Mouse (Mus musculus): ENCODE measurements around the gene Il22ra1. TPM values are rescaled to one million over a fixed set of nuclear protein-coding genes. Genes with fewer than 3 reads are reported as not detected.

The Il22ra1 gene
- polyA plus RNA-seq, 1 experiment from 2014 or later: not detected

DNA sequence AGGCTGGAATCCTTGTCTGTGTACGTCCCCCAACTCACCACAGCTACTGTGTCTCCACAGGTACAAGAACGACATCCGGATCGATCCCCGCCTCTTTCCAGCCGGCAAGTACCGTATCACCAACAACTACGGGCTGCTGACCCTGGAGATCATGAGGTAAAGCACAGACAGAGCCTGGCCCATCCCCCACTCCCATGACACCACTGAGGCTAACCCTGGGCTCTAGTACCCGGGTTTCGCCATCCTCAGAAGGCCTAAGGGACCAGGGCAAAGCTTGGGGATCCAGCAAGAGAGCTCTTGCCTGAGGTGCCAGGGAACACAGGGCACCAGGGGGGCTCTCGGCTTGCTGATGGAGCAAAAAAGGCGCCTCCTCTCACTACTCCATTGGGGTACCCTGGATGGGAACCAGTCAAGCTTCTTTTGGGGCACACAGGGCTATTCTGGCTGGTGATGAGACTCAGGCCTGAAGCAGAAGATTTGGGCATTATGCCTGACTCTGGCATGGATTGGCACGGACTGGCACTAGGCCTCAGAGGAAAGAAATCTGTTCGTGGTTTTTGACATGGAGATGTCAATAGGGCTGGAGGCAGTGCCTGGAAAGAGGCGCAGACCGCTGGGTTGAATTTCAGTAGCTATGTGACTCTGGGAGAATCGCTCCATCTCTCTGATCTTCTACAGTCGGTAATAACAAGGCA, 42.8 kb downstream of the Il22ra1 start:
- Histone ChIP-seq H3K36me3 (ENCODE audit: control insufficient read depth, insufficient read depth, low read length) (no peaks in the 10 kb centered on the region), H3K27ac (replicated peaks; ENCODE audit: low read depth, low read length) (no peak overlapping the region), H3K4me2 (ENCODE audit: low read length) (no peak overlapping the region), H3K4me1 (ENCODE audit: control insufficient read depth, insufficient read depth, low read length) (no peaks in the 10 kb centered on the region), H3K27me3 (ENCODE audit: control insufficient read depth, insufficient read depth, low read length) (no peaks in the 10 kb centered on the region), H3K9ac (replicated peaks; ENCODE audit: low read length) (no peak overlapping the region), H3K9me3 (ENCODE audit: control insufficient read depth, low read length) (no peaks in the 10 kb centered on the region), H3K4me3 (replicated peaks; ENCODE audit: low read depth, low read length) (no peak overlapping the region)
- DNase-seq (no peak), ATAC-seq (ENCODE audit: low FRiP score, low TSS enrichment) (no peak)
- 84% methylated on average over 18 of the region's 18 CpGs for WGBS

DNA sequence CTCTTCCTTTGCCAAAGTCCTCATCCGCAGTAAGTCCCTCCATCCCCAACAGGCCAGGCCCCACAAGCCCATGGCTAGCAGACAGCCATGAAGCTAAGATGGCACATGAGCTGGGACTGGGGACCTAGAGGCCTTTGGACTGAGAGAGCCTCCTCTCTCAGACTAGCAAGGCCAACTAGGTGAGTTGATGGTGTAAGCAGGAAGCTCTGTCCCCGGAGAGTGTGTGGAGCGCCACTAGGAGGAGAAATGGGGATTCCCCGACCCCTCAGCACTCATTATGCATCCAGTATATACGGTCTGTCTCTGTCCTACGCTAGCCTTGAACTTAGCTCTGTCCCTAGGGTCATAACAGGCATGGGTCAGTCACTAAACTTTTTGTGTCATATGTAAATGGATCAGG, 43.6 kb downstream of the Il22ra1 start:
- Histone ChIP-seq H3K4me1 (ENCODE audit: control insufficient read depth, insufficient read depth, low read length) (no peaks in the 10 kb centered on the region), H3K27ac (replicated peaks; ENCODE audit: low read depth, low read length) (no peak overlapping the region), H3K4me2 (ENCODE audit: low read length) (no peak overlapping the region), H3K9me3 (ENCODE audit: control insufficient read depth, low read length) (no peaks in the 10 kb centered on the region), H3K4me3 (replicated peaks; ENCODE audit: low read depth, low read length) (no peak overlapping the region), H3K36me3 (ENCODE audit: control insufficient read depth, insufficient read depth, low read length) (no peaks in the 10 kb centered on the region), H3K27me3 (ENCODE audit: control insufficient read depth, insufficient read depth, low read length) (no peaks in the 10 kb centered on the region), H3K9ac (replicated peaks; ENCODE audit: low read length) (no peak overlapping the region)
- 81% methylated on average over 6 of the region's 6 CpGs for WGBS
- DNase-seq: no peak
- ATAC-seq (ENCODE audit: low FRiP score, low TSS enrichment): no peak

DNA sequence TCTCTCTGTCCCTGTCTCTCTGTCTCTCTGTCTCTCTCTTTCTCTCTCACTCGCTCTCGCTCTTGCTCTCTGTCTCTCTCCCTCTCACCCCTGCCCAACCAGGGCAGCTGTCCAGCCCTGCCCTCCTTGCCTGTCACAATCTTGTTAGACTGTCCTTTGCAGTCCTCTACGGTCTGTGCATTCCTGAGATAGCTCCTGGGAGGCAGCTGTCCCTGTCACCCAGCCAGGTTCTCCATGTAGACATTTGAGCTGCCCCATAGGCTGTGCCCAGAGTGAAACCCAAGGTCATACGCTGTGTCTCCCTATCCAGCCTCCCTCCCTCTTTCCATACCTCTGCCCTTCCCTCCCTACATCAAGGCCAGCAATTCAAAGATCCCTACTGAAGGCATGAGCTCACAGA, 44.7 kb downstream of the Il22ra1 start:
- H3K27me3 ChIP-seq (ENCODE audit: control insufficient read depth, insufficient read depth, low read length): no peaks in the 10 kb centered on the region
- no peaks in the 10 kb centered on the region for H3K36me3 ChIP-seq (ENCODE audit: control insufficient read depth, insufficient read depth, low read length)
- DNase-seq (no peak), ATAC-seq (ENCODE audit: low FRiP score, low TSS enrichment) (no peak)
- H3K9me3 ChIP-seq (ENCODE audit: control insufficient read depth, low read length): no peaks in the 10 kb centered on the region
- H3K27ac ChIP-seq (replicated peaks; ENCODE audit: low read depth, low read length): no peak overlapping the region
- H3K4me1 ChIP-seq (ENCODE audit: control insufficient read depth, insufficient read depth, low read length): no peaks in the 10 kb centered on the region
- no peak overlapping the region for H3K9ac ChIP-seq (replicated peaks; ENCODE audit: low read length)
- no peak overlapping the region for H3K4me2 ChIP-seq (ENCODE audit: low read length)
- no peak overlapping the region for H3K4me3 ChIP-seq (replicated peaks; ENCODE audit: low read depth, low read length)
- 71% methylated on average over 4 of the region's 4 CpGs for WGBS

DNA sequence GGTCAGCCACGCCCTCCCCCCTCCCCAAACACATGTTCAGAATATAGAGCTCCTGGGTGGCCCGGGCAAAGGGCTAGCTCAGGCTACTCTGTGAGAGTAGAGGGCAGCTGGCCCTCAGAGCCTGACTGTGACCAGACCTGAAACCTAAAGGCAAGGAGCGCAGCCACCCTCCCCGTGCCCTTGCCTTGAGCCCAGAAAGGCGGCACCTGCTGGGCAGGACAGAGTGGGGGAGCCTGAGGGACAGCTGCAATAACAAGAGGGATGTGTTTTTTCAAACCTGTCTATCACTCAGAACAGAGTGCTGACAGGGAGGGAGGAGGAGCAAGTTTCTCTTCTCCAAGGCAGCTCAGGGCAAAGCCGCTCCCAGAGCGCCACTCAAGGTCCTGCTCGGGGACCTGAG, 46.5 kb downstream of the Il22ra1 start:
- 62% methylated on average over 8 of the region's 8 CpGs for WGBS
- DNase-seq: no peak
- Histone ChIP-seq H3K4me2 (ENCODE audit: low read length) (no peak overlapping the region), H3K9ac (replicated peaks; ENCODE audit: low read length) (no peak overlapping the region), H3K36me3 (ENCODE audit: control insufficient read depth, insufficient read depth, low read length) (no peaks in the 10 kb centered on the region), H3K27me3 (ENCODE audit: control insufficient read depth, insufficient read depth, low read length) (no peaks in the 10 kb centered on the region), H3K4me3 (replicated peaks; ENCODE audit: low read depth, low read length) (no peak overlapping the region), H3K9me3 (ENCODE audit: control insufficient read depth, low read length) (no peaks in the 10 kb centered on the region), H3K27ac (replicated peaks; ENCODE audit: low read depth, low read length) (no peak overlapping the region), H3K4me1 (ENCODE audit: control insufficient read depth, insufficient read depth, low read length) (no peaks in the 10 kb centered on the region)
- ATAC-seq (ENCODE audit: low FRiP score, low TSS enrichment): no peak

DNA sequence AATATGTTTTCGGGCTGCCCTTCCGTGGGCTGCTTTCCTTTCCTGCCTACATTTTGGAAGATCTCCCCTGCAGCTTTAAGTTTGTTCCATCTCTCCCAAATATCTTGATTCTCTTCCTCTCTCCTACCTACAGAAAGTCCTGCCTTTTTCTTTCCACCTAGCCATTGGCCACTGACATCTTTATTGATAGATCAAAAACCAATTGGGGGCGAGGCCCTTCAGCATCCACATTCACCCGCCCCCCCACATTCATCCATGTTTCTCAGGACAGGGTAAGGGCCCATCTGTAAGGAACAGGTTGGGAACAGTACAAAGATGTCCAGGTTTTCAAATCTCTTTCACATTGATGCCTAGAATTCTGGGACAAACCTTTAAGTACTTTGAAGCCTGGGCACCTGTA, 48.9 kb downstream of the Il22ra1 start:
- no peak for ATAC-seq (ENCODE audit: low FRiP score, low TSS enrichment)
- H3K9me3 ChIP-seq (ENCODE audit: control insufficient read depth, low read length): no peaks in the 10 kb centered on the region
- no peaks in the 10 kb centered on the region for H3K27me3 ChIP-seq (ENCODE audit: control insufficient read depth, insufficient read depth, low read length)
- 87% methylated on average over 4 of the region's 4 CpGs for WGBS
- H3K9ac ChIP-seq (replicated peaks; ENCODE audit: low read length): no peak overlapping the region
- H3K27ac ChIP-seq (replicated peaks; ENCODE audit: low read depth, low read length): no peak overlapping the region
- H3K36me3 ChIP-seq (ENCODE audit: control insufficient read depth, insufficient read depth, low read length): no peaks in the 10 kb centered on the region
- no peaks in the 10 kb centered on the region for H3K4me1 ChIP-seq (ENCODE audit: control insufficient read depth, insufficient read depth, low read length)
- H3K4me3 ChIP-seq (replicated peaks; ENCODE audit: low read depth, low read length): no peak overlapping the region
- no peak for DNase-seq
- no peak overlapping the region for H3K4me2 ChIP-seq (ENCODE audit: low read length)

DNA sequence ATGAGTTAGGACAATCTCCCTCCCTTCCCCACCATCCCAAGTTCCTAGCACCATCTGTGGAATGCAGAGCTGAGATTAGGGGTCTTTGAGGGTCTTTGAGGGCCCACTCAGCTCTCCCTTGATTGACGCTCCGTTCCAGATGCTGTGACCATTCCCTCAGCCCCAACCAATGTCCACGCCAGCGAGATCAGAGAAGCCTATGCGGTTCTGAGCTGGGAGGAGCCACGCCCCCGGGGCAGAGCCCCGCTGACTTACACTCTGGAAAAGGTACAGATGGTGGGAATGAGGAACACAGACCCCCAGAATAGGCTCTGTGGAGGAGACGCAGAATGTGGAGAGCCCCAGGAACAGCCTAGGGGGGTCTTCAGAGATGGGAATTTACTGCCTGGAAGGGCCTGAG, 51.7 kb downstream of the Il22ra1 start:
- no peaks in the 10 kb centered on the region for H3K27me3 ChIP-seq (ENCODE audit: control insufficient read depth, insufficient read depth, low read length)
- H3K9me3 ChIP-seq (ENCODE audit: control insufficient read depth, low read length): no peaks in the 10 kb centered on the region
- H3K4me3 ChIP-seq (replicated peaks; ENCODE audit: low read depth, low read length): no peak overlapping the region
- H3K36me3 ChIP-seq (ENCODE audit: control insufficient read depth, insufficient read depth, low read length): no peaks in the 10 kb centered on the region
- no peak overlapping the region for H3K27ac ChIP-seq (replicated peaks; ENCODE audit: low read depth, low read length)
- no peak for ATAC-seq (ENCODE audit: low FRiP score, low TSS enrichment)
- no peak for DNase-seq
- no peak overlapping the region for H3K9ac ChIP-seq (replicated peaks; ENCODE audit: low read length)
- 76% methylated on average over 9 of the region's 9 CpGs for WGBS
- H3K4me1 ChIP-seq (ENCODE audit: control insufficient read depth, insufficient read depth, low read length): no peaks in the 10 kb centered on the region
- no peak overlapping the region for H3K4me2 ChIP-seq (ENCODE audit: low read length)

DNA sequence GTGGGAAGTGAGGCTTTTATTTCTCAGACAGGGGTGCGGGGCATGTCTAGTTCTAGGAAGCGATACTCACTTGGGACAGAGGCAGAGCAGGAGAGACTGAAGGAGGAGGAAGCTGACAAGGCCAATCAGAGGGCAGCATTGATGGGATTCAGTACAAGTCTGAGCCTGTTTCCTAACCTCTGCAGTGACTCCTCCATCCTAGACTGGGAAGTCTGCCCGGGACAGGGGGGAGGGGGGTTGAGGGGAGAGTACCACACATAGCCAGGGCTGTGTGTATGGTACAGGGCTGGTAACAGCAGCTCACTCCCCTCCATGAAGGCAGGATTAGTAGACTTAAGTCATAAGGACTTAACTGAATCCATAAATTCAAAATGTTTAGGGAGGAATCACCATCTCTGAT, 52.3 kb downstream of the Il22ra1 start:
- ATAC-seq (ENCODE audit: low FRiP score, low TSS enrichment) (no peak), DNase-seq (no peak)
- no peaks in the 10 kb centered on the region for H3K9me3 ChIP-seq (ENCODE audit: control insufficient read depth, low read length)
- no peaks in the 10 kb centered on the region for H3K36me3 ChIP-seq (ENCODE audit: control insufficient read depth, insufficient read depth, low read length)
- H3K4me1 ChIP-seq (ENCODE audit: control insufficient read depth, insufficient read depth, low read length): no peaks in the 10 kb centered on the region
- no peak overlapping the region for H3K4me2 ChIP-seq (ENCODE audit: low read length)
- no peak overlapping the region for H3K4me3 ChIP-seq (replicated peaks; ENCODE audit: low read depth, low read length)
- no peak overlapping the region for H3K27ac ChIP-seq (replicated peaks; ENCODE audit: low read depth, low read length)
- no peaks in the 10 kb centered on the region for H3K27me3 ChIP-seq (ENCODE audit: control insufficient read depth, insufficient read depth, low read length)
- WGBS: 82% methylated on average over 3 of the region's 3 CpGs
- no peak overlapping the region for H3K9ac ChIP-seq (replicated peaks; ENCODE audit: low read length)

DNA sequence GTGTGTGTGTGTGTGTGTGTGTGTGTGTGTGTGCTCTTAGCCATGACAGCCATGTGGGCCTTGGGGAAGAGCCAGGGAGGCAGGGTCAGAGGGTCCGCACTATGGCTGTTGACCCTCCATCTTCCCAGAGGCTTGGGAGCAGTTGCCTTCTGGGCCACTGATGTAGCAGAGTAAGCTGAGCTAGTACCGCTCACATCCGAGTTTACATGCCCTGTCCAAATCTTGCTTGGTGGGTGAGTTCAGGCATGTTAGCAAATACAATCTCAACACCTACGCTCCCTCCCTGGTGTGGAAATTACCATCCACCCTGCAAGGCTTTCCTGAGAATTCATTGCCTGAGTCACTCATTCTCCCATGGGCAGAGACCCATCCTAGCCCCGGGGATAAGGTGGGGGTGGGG, 53.3 kb downstream of the Il22ra1 start:
- H3K4me3 ChIP-seq (replicated peaks; ENCODE audit: low read depth, low read length): no peak overlapping the region
- no peak overlapping the region for H3K4me2 ChIP-seq (ENCODE audit: low read length)
- ATAC-seq (ENCODE audit: low FRiP score, low TSS enrichment) (no peak), DNase-seq (no peak)
- no peak overlapping the region for H3K27ac ChIP-seq (replicated peaks; ENCODE audit: low read depth, low read length)
- no peaks in the 10 kb centered on the region for H3K27me3 ChIP-seq (ENCODE audit: control insufficient read depth, insufficient read depth, low read length)
- no peaks in the 10 kb centered on the region for H3K9me3 ChIP-seq (ENCODE audit: control insufficient read depth, low read length)
- WGBS: 92% methylated on average over 5 of the region's 5 CpGs
- H3K36me3 ChIP-seq (ENCODE audit: control insufficient read depth, insufficient read depth, low read length): no peaks in the 10 kb centered on the region
- no peak overlapping the region for H3K9ac ChIP-seq (replicated peaks; ENCODE audit: low read length)
- H3K4me1 ChIP-seq (ENCODE audit: control insufficient read depth, insufficient read depth, low read length): no peaks in the 10 kb centered on the region

DNA sequence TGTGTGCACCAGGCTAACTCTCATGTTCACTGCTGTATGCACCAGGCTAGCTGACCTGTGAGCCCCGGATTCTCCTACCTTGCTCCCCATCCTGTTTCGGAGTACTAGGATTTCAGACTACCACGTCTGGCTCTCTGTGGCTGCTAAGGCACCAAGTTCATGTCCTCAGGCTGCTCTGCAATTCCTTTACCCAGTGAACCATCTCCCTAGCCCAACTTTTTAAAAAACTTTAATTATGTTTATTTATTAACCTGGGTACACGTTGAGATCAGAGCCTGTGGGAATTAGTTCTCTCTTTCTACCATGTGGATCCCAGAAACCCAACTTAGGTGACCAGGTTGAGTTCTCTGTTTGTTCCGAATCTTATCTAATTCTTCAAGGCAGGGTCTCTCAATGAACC, 58.6 kb downstream of the Il22ra1 start:
- WGBS: 85% methylated on average over 5 of the region's 5 CpGs
- no peak for DNase-seq
- H3K4me1 ChIP-seq (ENCODE audit: control insufficient read depth, insufficient read depth, low read length): no peaks in the 10 kb centered on the region
- no peak overlapping the region for H3K4me2 ChIP-seq (ENCODE audit: low read length)
- H3K36me3 ChIP-seq (ENCODE audit: control insufficient read depth, insufficient read depth, low read length): no peaks in the 10 kb centered on the region
- H3K27ac ChIP-seq (replicated peaks; ENCODE audit: low read depth, low read length): no peak overlapping the region
- no peak overlapping the region for H3K4me3 ChIP-seq (replicated peaks; ENCODE audit: low read depth, low read length)
- H3K9ac ChIP-seq (replicated peaks; ENCODE audit: low read length): no peak overlapping the region
- no peak for ATAC-seq (ENCODE audit: low FRiP score, low TSS enrichment)
- H3K9me3 ChIP-seq (ENCODE audit: control insufficient read depth, low read length): no peaks in the 10 kb centered on the region
- H3K27me3 ChIP-seq (ENCODE audit: control insufficient read depth, insufficient read depth, low read length): no peaks in the 10 kb centered on the region
